Comparison of ENCODE assay signal across 21 mouse cellular contexts in genomic region chr2:35318405-35318804, GRCm38 (mm10). TPM values are rescaled to one million over a fixed set of nuclear protein-coding genes. Genes with fewer than 3 reads are reported as not detected.
"Had no signal": no experiment of that assay in that cellular context is flagged by ENCODE, and none has a peak within 500 bp of the region (broad histone marks: within the 10 kb centered on the region; RNA-seq: fewer than 3 reads in every experiment).

No protein-coding gene starts in this region.

- H3K27me3 ChIP-seq: limb, embryonic 13.5 days; neural tube, embryonic 13.5 days; stomach, embryonic 15.5 days had no signal

- H3K4me2 ChIP-seq: limb, embryonic 13.5 days; midbrain, embryonic 12.5 days; neural tube, embryonic 13.5 days; stomach, embryonic 15.5 days had no signal

- H3K27ac ChIP-seq: limb, embryonic 13.5 days; midbrain, embryonic 12.5 days; neural tube, embryonic 13.5 days; stomach, embryonic 15.5 days had no signal

- H3K9ac ChIP-seq: limb, embryonic 13.5 days; midbrain, embryonic 12.5 days; neural tube, embryonic 13.5 days; stomach, embryonic 15.5 days had no signal

- DNase-seq: kidney, adult 18-20 months; kidney, postnatal 10 days; left cerebral cortex, postnatal 4 days; lung, adult 18-20 months; retina, postnatal 1 day; right cerebral cortex, postnatal 14 days; thymus, postnatal 4 days had no signal

- ATAC-seq: midbrain, embryonic 16.5 days had no signal

- H3K36me3 ChIP-seq: limb, embryonic 13.5 days; midbrain, embryonic 12.5 days; neural tube, embryonic 13.5 days had no signal

- H3K4me3 ChIP-seq: limb, embryonic 13.5 days; midbrain, embryonic 12.5 days; neural tube, embryonic 13.5 days; stomach, embryonic 15.5 days had no signal

- H3K9me3 ChIP-seq: limb, embryonic 13.5 days; midbrain, embryonic 12.5 days; neural tube, embryonic 13.5 days; stomach, embryonic 15.5 days had no signal

RNA-seq across cellular contexts. Expression of gene 4930568D16Rik, which starts 49.1 kb away (rescaled TPM):
- total RNA-seq: layer of hippocampus, adult 8-10 months; layer of hippocampus, postnatal 14 days; left cerebral cortex, adult 18-20 months; left cerebral cortex, postnatal 10 days; left cerebral cortex, postnatal 4 days; megakaryocyte-erythroid progenitor cell, adult 5-6 weeks had no signal
- polyA plus RNA-seq: kidney, embryonic 14.5 days; large intestine, adult 2 months; limb, embryonic 13.5 days; lung, embryonic 16.5 days; midbrain, embryonic 12.5 days; midbrain, embryonic 16.5 days; neural tube, embryonic 13.5 days; spleen, adult 2 months; stomach, embryonic 15.5 days had no signal
